Mouse (Mus musculus): Measurements from ENCODE around the gene Calr4. TPM values are rescaled to one million over a fixed set of nuclear protein-coding genes. Genes with fewer than 3 reads are reported as not detected.
A peak's percentile ranks its signal among the peaks of the same experiment; 100 is the strongest.

The Calr4 gene
- total RNA-seq, 2 experiments from 2014 or later, result 0.15 TPM; not detected in 1

DNA sequence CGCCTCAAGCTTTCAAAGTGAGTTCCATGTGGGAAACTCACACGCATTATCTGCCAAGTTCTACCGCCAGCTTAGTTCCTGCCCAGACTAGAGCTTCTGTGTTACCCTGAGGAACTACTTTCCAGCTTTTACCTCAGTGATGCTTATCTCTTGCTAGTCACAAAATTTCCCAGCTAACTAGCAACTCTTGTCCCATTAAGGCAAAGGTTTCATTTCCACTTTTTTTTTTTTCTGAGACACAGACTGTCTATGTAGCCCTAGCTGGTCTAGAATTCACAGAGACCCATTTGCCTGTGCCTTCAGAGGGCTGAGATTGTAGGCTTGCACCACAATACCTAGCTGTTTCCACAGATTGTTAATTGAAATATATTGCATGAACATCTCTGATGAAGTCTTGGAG, 33.2 kb downstream of the Calr4 start:
- Histone ChIP-seq H3K4me3 (no peak overlapping the region), H3K27ac (no peak overlapping the region)
- DNase-seq, result no peak
- intact Hi-C loops (cut with DNase I), result no loop called here
- TF ChIP-seq CTCF (IDR thresholded peaks at IDR 0.05), result no peak

DNA sequence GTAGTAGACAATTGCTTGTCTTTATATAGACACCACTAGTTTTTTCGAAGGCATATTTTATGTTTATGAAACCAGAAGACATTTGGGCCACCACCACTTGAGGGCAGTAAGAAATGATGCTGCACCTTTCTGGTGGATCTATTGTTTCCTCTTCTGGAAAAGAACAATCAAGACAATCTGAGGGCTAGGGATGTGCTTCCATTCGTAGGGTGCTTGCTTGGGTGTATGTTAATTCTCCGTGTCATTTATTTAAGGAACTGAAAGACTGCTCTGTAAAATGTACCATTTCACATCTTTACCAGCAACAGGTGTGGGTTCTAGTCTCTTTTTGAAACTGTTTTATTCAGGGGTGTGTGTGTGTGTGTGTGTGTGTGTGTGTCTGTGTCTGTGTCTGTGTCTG, 34.6 kb downstream of the Calr4 start:
- no peak for TF ChIP-seq CTCF (IDR thresholded peaks at IDR 0.05)
- DNase-seq, result no peak
- intact Hi-C loops (cut with DNase I), result no loop called here
- Histone ChIP-seq H3K4me3 (no peak overlapping the region), H3K27ac (no peak overlapping the region)

DNA sequence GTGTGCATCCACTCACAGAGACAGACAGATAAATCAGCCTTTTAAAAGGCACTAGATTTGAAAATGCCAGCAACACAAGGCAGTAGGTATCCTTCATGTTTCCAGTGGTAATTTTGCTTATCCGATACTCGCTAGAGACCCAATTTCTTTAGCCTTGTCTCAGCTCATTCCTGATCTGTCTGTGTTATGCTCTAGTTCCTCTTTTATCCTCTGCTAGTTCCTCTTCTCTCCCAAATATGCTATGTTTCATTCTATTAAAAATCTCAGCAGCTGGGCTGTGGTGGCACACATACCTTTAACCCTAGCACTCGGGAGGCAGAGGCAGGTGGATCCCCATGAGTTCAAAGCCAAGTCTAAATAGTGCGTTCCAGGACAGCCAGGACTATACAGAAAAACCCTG, 37.5 kb downstream of the Calr4 start:
- Histone ChIP-seq H3K27ac (no peak overlapping the region), H3K4me3 (no peak overlapping the region)
- DNase-seq, result no peak
- TF ChIP-seq CTCF (IDR thresholded peaks at IDR 0.05), result no peak
- intact Hi-C loops (cut with DNase I), result no loop called here

DNA sequence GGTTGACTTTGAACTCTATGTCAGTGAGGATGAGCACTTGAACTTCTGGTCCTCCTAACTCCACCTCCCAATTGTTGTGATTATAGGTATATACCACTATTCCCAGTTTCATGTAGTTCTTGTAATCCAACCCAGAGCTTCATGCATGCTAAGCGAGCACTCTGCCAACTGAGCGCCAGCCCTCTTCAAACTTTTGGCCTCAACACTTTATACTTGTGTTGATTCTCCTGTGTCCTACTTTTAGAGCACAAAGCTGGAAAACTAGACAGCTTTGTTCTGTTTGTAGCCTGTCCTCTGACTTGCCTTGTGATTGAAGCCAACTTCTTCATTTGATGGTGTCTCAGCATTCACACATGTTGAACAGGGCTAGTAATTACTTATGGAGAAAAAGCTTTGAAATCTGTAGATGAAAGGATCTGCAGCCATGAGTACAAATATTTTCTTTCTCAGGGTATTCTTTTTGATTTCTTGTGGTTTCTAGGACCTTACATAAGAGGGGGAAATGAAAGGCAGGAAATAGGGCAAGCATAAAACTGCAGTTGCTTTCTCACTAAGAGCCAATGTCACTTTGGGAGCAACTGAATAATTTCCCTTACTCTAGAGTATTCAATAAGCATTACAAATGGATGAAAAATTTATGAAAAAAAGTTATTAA, 39.4 kb downstream of the Calr4 start:
- peak; percentile 30 for DNase-seq
- intact Hi-C loops (cut with DNase I), result no loop called here
- H3K4me3 ChIP-seq, result no peak overlapping the region
- peak overlapping the region; percentile 65 for H3K27ac ChIP-seq
- TF ChIP-seq CTCF (IDR thresholded peaks at IDR 0.05), result no peak

DNA sequence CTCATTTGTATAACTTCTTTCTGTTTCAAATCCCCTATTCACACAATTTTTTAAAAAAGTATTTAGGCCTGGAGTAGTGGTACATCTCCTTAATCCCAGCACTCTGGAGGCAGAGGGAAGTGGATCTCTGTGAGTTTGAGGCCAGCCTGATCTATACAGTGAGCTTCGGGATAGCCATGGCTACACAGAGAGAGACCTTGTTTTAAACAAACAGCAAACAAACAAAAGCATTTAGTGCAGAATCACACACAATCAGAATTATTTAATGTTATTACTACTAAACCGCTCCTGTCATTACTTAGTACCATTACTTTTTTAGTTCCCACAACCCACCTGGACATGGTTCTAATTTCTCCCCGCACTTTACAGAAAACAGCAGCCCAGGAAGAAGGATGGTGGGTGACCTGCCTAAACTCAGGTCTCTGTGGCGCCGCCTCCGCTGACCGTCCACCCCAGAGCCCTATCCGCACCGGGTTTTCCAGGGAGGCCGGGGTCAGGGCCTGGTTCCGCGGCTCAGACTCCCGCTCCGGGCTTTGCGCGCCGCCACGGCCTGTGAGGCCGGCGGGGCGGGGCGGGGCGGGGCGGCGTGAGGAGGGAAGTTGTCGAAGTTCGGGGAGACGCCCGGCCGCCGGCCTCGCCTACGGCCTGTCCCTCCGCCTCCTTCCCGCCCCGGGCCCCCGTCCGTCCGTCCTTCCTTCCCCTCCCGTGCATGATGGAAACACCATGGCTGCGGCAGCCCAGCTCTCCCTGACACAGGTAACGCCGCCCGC, 45.6 kb downstream of the Calr4 start, which contains the start of gene Eps15:
TSS of gene Eps15 (plus strand) at position 580 of the 770 bp plus-strand sequence.
- TF ChIP-seq CTCF (IDR thresholded peaks at IDR 0.05), result 0 out of 2 replicates have a peak, but pooled peaks have one; percentile 7
- intact Hi-C loops (cut with DNase I), result loop anchor here (5.0 kb wide), 1 partner anchor 78 kb away; the partner anchor contains the start of gene Osbpl9

DNA sequence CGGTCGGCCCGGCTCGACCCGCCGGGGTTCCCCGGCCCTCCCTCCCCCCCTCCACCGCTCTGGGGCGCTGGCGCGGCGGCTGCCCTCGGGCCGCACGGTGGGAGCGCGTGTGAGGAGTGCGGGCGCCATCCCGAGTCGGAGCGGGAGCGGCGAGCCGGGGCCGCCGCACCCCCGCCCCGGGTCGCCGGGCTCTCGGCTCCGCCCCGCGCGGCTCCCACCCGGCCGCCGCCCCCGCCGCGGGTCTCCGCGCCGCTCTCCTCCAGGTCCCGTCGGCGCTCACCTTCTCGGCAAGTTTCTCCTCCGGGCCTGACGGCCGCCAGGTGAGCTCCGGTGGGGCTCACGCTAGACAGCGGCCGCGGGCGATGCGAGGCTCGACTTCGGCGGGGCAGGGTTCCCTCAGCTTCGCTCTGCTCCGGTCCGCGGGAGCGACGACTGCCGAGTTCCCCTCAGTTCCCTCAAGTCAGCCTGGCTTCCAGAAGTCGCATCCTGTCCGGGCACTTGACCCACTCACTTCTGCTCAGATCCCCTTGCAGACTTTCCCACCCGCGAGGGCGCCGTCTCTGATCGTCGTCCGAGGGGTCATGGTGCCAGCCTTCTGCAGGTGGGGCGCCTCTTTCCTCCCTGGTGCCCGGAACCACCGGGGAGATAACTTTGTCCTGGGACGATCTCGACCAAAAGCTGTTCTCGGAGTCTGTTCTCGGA, 46.3 kb downstream of the Calr4 start:
- peak; percentile 54 for DNase-seq
- no peak for TF ChIP-seq CTCF (IDR thresholded peaks at IDR 0.05)
- peak overlapping the region; percentile 97 for H3K27ac ChIP-seq
- H3K4me3 ChIP-seq, result peak overlapping the region; percentile 95
- intact Hi-C loops (cut with DNase I), result loop anchor here (5.0 kb wide), 1 partner anchor 78 kb away; the partner anchor contains the start of gene Osbpl9

More for the DNA sequence above, 45.6 kb downstream of the Calr4 start, which contains the start of gene Eps15:
- Histone ChIP-seq H3K27ac (peak within 1 kb of the TSS; percentile 97), H3K4me3 (peak within 1 kb of the TSS; percentile 95)
- DNase-seq, result peak; percentile 96

DNA sequence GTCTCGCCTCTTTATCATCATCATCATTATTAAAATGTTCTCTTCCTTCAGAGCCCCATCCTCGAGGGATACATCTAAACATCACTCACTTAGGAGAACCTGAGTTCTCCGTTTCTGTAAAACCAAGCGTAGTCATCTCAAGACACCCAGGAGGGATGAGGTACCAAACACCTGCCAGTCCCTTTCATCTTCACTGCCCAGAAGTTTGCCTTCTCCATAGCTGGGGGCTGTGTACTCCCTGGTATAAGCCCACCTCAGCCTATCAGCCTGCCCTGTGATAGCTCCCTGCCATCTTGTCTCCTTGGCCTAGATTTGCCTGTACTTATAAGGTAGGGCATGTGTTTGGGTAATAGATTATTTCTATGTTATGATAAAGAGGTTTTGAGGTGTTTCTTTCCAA, 46.9 kb downstream of the Calr4 start:
- Histone ChIP-seq H3K27ac (peak overlapping the region; percentile 97), H3K4me3 (peak overlapping the region; percentile 95)
- intact Hi-C loops (cut with DNase I), result loop anchor here (5.0 kb wide), 1 partner anchor 79 kb away; the partner anchor contains the start of gene Osbpl9
- no peak for DNase-seq
- no peak for TF ChIP-seq CTCF (IDR thresholded peaks at IDR 0.05)

DNA sequence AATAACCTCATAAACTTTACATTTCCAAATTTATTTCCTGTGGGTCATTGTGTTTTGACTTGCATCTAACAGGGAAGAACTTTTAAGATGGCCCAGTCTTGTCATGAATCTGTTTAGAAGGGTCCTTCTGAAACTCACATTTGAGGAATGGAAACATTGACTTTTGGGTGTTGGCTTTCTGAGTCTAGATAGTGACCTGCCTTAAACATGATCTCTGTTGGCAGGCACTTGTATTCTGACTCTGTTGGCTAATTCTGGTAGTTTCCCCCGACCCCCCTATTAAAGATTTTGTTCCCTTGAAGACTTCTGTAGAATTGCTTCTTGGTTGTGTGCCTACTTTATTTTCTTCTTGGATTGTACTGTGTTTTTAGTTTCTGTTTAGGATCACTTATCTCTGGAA, 47.7 kb downstream of the Calr4 start:
- H3K27ac ChIP-seq, result peak overlapping the region; percentile 97
- no peak for TF ChIP-seq CTCF (IDR thresholded peaks at IDR 0.05)
- peak overlapping the region; percentile 95 for H3K4me3 ChIP-seq
- DNase-seq, result no peak
- intact Hi-C loops (cut with DNase I), result loop anchor here (5.0 kb wide), 1 partner anchor 80 kb away; the partner anchor contains the start of gene Osbpl9

DNA sequence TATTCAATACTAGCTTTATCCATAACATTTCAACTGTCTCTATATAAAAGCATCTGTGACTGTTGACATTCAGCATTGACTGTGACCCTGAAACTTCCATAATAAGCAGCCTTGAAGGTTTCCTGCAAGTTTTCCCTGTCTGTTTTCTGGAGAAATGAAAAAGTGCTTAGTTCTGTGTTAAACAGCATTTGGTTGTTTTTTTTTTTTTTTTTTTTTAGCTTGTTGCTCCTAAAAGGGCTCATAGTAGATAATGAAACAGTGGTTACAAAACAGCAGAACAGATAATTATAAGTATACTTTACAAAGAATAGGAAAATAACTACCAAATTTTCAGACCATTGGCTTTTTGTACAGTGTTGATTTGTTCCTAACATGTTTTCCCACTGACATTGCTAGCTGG, 60.3 kb downstream of the Calr4 start:
- intact Hi-C loops (cut with DNase I), result no loop called here
- Histone ChIP-seq H3K4me3 (no peak overlapping the region), H3K27ac (no peak overlapping the region)
- no peak for TF ChIP-seq CTCF (IDR thresholded peaks at IDR 0.05)
- DNase-seq, result no peak

DNA sequence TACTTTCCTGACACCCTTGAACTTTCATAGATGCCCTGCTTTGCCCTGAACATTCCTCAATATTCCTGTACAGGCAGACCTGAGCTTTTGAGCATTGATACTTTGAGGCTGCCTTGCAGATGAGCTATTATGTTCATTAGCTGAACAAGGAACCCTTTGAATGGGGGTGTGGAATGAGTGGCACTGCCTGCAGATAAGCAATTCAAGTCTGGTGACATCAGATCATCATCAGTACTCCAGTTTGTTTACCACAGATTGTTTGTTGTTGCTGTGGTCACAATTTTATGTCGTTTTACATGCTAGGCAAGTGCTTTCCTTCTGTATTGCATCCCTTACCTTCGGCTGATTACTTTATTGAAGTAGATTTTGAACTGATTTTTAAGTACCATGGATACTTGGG, 62.2 kb downstream of the Calr4 start:
- intact Hi-C loops (cut with DNase I), result no loop called here
- no peak for DNase-seq
- Histone ChIP-seq H3K27ac (no peak overlapping the region), H3K4me3 (no peak overlapping the region)
- TF ChIP-seq CTCF (IDR thresholded peaks at IDR 0.05), result no peak

DNA sequence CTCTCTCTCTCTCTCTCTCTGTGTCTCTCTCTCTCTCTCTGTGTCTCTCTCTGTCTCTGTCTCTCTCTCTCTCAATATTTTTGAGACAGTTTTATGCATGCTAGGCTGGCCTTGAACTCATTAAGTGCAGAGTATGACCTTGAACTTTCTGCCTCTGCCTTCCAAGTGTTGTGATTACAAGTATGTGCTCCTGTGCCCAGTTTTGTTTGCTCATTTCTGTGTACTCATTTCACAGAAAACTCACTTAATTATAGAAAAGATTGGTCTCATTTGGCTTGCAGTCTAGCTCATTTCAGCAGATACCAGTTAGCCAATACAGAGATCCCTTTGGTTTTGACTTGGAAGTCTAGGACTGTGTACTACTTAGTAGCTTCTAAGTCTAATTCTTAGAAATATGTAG, 64.9 kb downstream of the Calr4 start:
- no peak for TF ChIP-seq CTCF (IDR thresholded peaks at IDR 0.05)
- DNase-seq, result no peak
- intact Hi-C loops (cut with DNase I), result no loop called here
- Histone ChIP-seq H3K4me3 (no peak overlapping the region), H3K27ac (no peak overlapping the region)

Other genes with a start within 250 kb of the Calr4 start
- 100 to 1,000 TPM; 150 to 175 TPM for gene Nrd1, start 233.8 kb upstream of the Calr4 start, total RNA-seq (2021)
- 100 to 1,000 TPM in 1 of 2 experiments, 10 to 100 TPM in 1; 91.5 to 112 TPM for gene Osbpl9, start 32.2 kb upstream of the Calr4 start, total RNA-seq (2021)
- 10 to 100 TPM; 67.6 to 83.7 TPM for gene Eps15, start 45.8 kb downstream of the Calr4 start, total RNA-seq (2021)
- under 1 TPM in 1 of 2 experiments, not detected in 1; 0.15 TPM for gene Ttc39a, start 172.1 kb downstream of the Calr4 start, total RNA-seq (2021)

Measured in gastrocnemius, adult 2 months (tissue).